Mouse (Mus musculus) ovary, postnatal 36 days (tissue): ENCODE results near the gene Col4a2.
A peak's percentile ranks its signal among the peaks of the same experiment; 100 is the strongest.
"Not testable (repeated sequence)": the region's sequence is repeated elsewhere in the genome, so short reads cannot be mapped to it uniquely, and the experiment has no call there.

Experiments used
- DNase-seq: peaks from one replicate; pipeline ENCODE4 v3.0.0; 2022; ENCODE audit warnings: low spot score, mixed read lengths

Col4a2 gene

GRCm38 (mm10) chr8:11461847-11462246 is 149.2 kb downstream of the Col4a2 start:
- DNase-seq = no peak

- no peak for DNase-seq
These were observed 150.0 kb downstream of the Col4a2 start for GRCm38 (mm10) chr8:11462641-11463040.

- no peak for DNase-seq
These were observed 150.9 kb downstream of the Col4a2 start for GRCm38 (mm10) chr8:11463541-11463888.

- no peak for DNase-seq
These were observed 151.5 kb downstream of the Col4a2 start for GRCm38 (mm10) chr8:11463889-11464706.

GRCm38 (mm10) chr8:11464707-11464964 is 152.0 kb downstream of the Col4a2 start:
- no peak for DNase-seq

GRCm38 (mm10) chr8:11465619-11466018 is 153.0 kb downstream of the Col4a2 start:
- DNase-seq = no peak

GRCm38 (mm10) chr8:11466528-11466927 is 153.9 kb downstream of the Col4a2 start:
- DNase-seq = not testable (repeated sequence)

GRCm38 (mm10) chr8:11469095-11469494 is 156.5 kb downstream of the Col4a2 start:
- DNase-seq = peak; percentile 50

- no peak for DNase-seq
These were observed 158.1 kb downstream of the Col4a2 start for GRCm38 (mm10) chr8:11470694-11471093.

GRCm38 (mm10) chr8:11471309-11471708 is 158.7 kb downstream of the Col4a2 start:
- no peak for DNase-seq

- no peak for DNase-seq
These were observed 160.5 kb downstream of the Col4a2 start for GRCm38 (mm10) chr8:11473072-11473471.

- no peak for DNase-seq
These were observed 162.8 kb downstream of the Col4a2 start for GRCm38 (mm10) chr8:11475397-11475796.

- no peak for DNase-seq
These were observed 163.3 kb downstream of the Col4a2 start for GRCm38 (mm10) chr8:11475876-11476275.

- DNase-seq = peak; percentile 41
These were observed 164.0 kb downstream of the Col4a2 start for GRCm38 (mm10) chr8:11476338-11477177.

GRCm38 (mm10) chr8:11477178-11477553 is 164.6 kb downstream of the Col4a2 start:
- no peak for DNase-seq

GRCm38 (mm10) chr8:11477811-11478761 is 165.5 kb downstream of the Col4a2 start, which contains the start of gene Rab20:
TSS of gene Rab20 (minus strand) at chr8:11478710.
- peak; percentile 69 for DNase-seq

GRCm38 (mm10) chr8:11478807-11479527 is 166.4 kb downstream of the Col4a2 start:
- DNase-seq = no peak

- DNase-seq = no peak
These were observed 167.0 kb downstream of the Col4a2 start for GRCm38 (mm10) chr8:11479591-11479990.

- DNase-seq = no peak
These were observed 169.3 kb downstream of the Col4a2 start for GRCm38 (mm10) chr8:11481876-11482275.

- DNase-seq = no peak
These were observed 169.9 kb downstream of the Col4a2 start for GRCm38 (mm10) chr8:11482537-11482936.

GRCm38 (mm10) chr8:11486142-11486541 is 173.5 kb downstream of the Col4a2 start:
- peak; percentile 57 for DNase-seq

- no peak for DNase-seq
These were observed 174.6 kb downstream of the Col4a2 start for GRCm38 (mm10) chr8:11487229-11487628.
